Mouse (Mus musculus) liver, adult 2 months (tissue): ENCODE results near the gene Ddx42.

Experiments used
- CTCF ChIP-seq: fragments of 200-500 bp; IDR thresholded peaks from 2 replicates; pipeline ENCODE4 v1.5.1; 2011; ENCODE audit warnings: low read depth, low read length, control low read depth
- POLR2A ChIP-seq: fragments of 200-500 bp; IDR thresholded peaks from 2 replicates; pipeline ENCODE4 v1.6.1; 2011; ENCODE audit warnings: low read length, control low read depth; ENCODE audit not compliant: insufficient read depth; ENCODE audit errors: extremely low read depth

DNA sequence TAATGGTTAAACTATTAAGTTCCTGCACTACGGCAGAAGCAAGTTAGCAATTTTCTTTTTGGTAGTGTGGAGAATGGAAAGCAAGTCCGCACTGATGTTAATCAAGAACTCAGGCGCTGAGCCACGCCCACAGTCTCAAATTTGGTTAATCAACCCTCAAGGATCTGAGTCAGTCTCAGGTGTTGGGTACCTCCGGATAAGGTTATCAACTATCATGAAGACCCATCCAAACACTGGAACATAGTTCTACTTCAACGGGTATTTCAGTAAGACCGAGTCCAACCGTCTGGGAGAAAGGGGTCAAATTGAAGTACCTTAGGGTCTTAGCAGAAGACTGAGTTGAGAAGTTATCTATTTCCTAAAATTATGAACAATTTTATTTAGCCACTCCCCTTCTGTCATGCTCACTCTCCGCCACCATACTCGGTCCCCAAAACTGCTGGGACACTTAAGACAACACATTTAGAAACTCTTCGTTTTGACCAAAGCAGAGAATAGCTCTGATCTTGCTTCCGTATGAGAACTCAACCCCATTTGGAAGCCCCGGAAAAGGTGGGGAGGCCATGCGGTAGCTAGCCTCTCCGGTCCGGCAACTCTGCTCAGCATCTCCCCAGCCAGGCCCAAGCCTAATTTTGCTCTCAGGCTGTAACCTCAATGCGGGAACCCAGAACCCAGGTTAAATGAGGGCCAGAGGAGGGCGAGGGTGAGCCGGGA, 23.9 kb upstream of the Ddx42 start:
- TF ChIP-seq CTCF (no peak), POLR2A (no peak)
